Mouse (Mus musculus): Measurements from ENCODE around the gene Negr1. TPM values are rescaled to one million over a fixed set of nuclear protein-coding genes. Genes with fewer than 3 reads are reported as not detected.

Gene Negr1
- polyA plus RNA-seq, 1 experiment from 2014 or later, result 7.3 TPM

DNA sequence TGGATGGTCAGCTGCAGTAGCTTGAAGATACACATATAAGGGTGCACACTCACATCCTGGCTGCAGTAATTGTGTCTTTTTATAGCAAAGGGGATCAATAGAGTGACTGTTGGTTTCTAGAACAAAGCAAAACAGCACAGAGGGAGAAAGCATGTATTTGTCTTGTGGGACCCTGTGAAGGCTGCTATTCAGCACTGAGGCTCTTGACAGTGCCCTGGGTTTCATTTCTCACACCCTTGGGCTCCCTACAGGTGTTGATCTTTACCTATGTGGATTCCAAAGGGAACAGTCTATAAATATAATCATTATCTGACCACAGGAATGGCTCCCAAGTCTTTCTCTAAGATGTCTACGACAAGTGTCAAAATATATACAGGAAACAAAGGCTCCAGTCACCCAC, 693.9 kb downstream of the Negr1 start:
- H3K9me3 ChIP-seq (ENCODE audit: low read length), result no peaks in the 10 kb centered on the region
- no peaks in the 10 kb centered on the region for H3K4me1 ChIP-seq (ENCODE audit: insufficient read depth, low read length)
- ATAC-seq (ENCODE audit: low FRiP score, low TSS enrichment), result no peak
- no peak overlapping the region for H3K9ac ChIP-seq (replicated peaks; ENCODE audit: low read length)
- H3K27ac ChIP-seq (ENCODE audit: low read length), result no peak overlapping the region
- H3K4me3 ChIP-seq (ENCODE audit: low read length), result no peak overlapping the region
- H3K27me3 ChIP-seq (ENCODE audit: insufficient read depth, low read length), result no peaks in the 10 kb centered on the region
- no peak overlapping the region for H3K4me2 ChIP-seq (replicated peaks; ENCODE audit: low read depth, low read length)
- WGBS, result 54% methylated on average over 1 of the region's 1 CpGs
- no peaks in the 10 kb centered on the region for H3K36me3 ChIP-seq (ENCODE audit: insufficient read depth, low read length)

GRCm38 (mm10) chr3:157255863-157256262, 694.3 kb downstream of the Negr1 start:
- Histone ChIP-seq H3K4me2 (replicated peaks; ENCODE audit: low read depth, low read length) (no peak overlapping the region), H3K9ac (replicated peaks; ENCODE audit: low read length) (no peak overlapping the region), H3K36me3 (ENCODE audit: insufficient read depth, low read length) (no peaks in the 10 kb centered on the region), H3K4me1 (ENCODE audit: insufficient read depth, low read length) (no peaks in the 10 kb centered on the region), H3K27me3 (ENCODE audit: insufficient read depth, low read length) (no peaks in the 10 kb centered on the region), H3K27ac (ENCODE audit: low read length) (no peak overlapping the region), H3K4me3 (ENCODE audit: low read length) (no peak overlapping the region), H3K9me3 (ENCODE audit: low read length) (no peaks in the 10 kb centered on the region)
- ATAC-seq (ENCODE audit: low FRiP score, low TSS enrichment), result no peak; the same call in 1 of the 2 replicates
- 23% methylated on average over 3 of the region's 3 CpGs for WGBS

GRCm38 (mm10) chr3:157268742-157269141, 707.1 kb downstream of the Negr1 start:
- Histone ChIP-seq H3K4me3 (ENCODE audit: low read length) (no peak overlapping the region), H3K36me3 (ENCODE audit: insufficient read depth, low read length) (no peaks in the 10 kb centered on the region), H3K4me1 (ENCODE audit: insufficient read depth, low read length) (no peaks in the 10 kb centered on the region), H3K27ac (ENCODE audit: low read length) (no peak overlapping the region), H3K9me3 (ENCODE audit: low read length) (no peaks in the 10 kb centered on the region), H3K27me3 (ENCODE audit: insufficient read depth, low read length) (no peaks in the 10 kb centered on the region), H3K9ac (replicated peaks; ENCODE audit: low read length) (no peak overlapping the region), H3K4me2 (replicated peaks; ENCODE audit: low read depth, low read length) (no peak overlapping the region)
- WGBS, result 61% methylated on average over 4 of the region's 4 CpGs
- ATAC-seq (ENCODE audit: low FRiP score, low TSS enrichment), result no peak

GRCm38 (mm10) chr3:157272379-157272778, 710.8 kb downstream of the Negr1 start:
- Histone ChIP-seq H3K9me3 (ENCODE audit: low read length) (no peaks in the 10 kb centered on the region), H3K36me3 (ENCODE audit: insufficient read depth, low read length) (no peaks in the 10 kb centered on the region), H3K4me2 (replicated peaks; ENCODE audit: low read depth, low read length) (no peak overlapping the region), H3K4me1 (ENCODE audit: insufficient read depth, low read length) (no peaks in the 10 kb centered on the region), H3K27me3 (ENCODE audit: insufficient read depth, low read length) (no peaks in the 10 kb centered on the region), H3K4me3 (ENCODE audit: low read length) (no peak overlapping the region), H3K27ac (ENCODE audit: low read length) (no peak overlapping the region), H3K9ac (replicated peaks; ENCODE audit: low read length) (no peak overlapping the region)
- no peak for ATAC-seq (ENCODE audit: low FRiP score, low TSS enrichment)

- Histone ChIP-seq H3K36me3 (ENCODE audit: insufficient read depth, low read length) (no peaks in the 10 kb centered on the region), H3K4me2 (replicated peaks; ENCODE audit: low read depth, low read length) (no peak overlapping the region), H3K9ac (replicated peaks; ENCODE audit: low read length) (no peak overlapping the region), H3K4me3 (ENCODE audit: low read length) (no peak overlapping the region), H3K27me3 (ENCODE audit: insufficient read depth, low read length) (no peaks in the 10 kb centered on the region), H3K4me1 (ENCODE audit: insufficient read depth, low read length) (no peaks in the 10 kb centered on the region), H3K9me3 (ENCODE audit: low read length) (no peaks in the 10 kb centered on the region), H3K27ac (ENCODE audit: low read length) (no peak overlapping the region)
- no peak for ATAC-seq (ENCODE audit: low FRiP score, low TSS enrichment)
- 90% methylated on average over 1 of the region's 1 CpGs for WGBS
These were observed 712.5 kb downstream of the Negr1 start for GRCm38 (mm10) chr3:157274143-157274542.

- Histone ChIP-seq H3K27ac (ENCODE audit: low read length) (no peak overlapping the region), H3K27me3 (ENCODE audit: insufficient read depth, low read length) (no peaks in the 10 kb centered on the region), H3K4me2 (replicated peaks; ENCODE audit: low read depth, low read length) (no peak overlapping the region), H3K4me3 (ENCODE audit: low read length) (no peak overlapping the region), H3K9ac (replicated peaks; ENCODE audit: low read length) (no peak overlapping the region), H3K36me3 (ENCODE audit: insufficient read depth, low read length) (no peaks in the 10 kb centered on the region), H3K9me3 (ENCODE audit: low read length) (no peaks in the 10 kb centered on the region), H3K4me1 (ENCODE audit: insufficient read depth, low read length) (no peaks in the 10 kb centered on the region)
- no peak for ATAC-seq (ENCODE audit: low FRiP score, low TSS enrichment)
These were observed 718.1 kb downstream of the Negr1 start for GRCm38 (mm10) chr3:157279717-157280116.

DNA sequence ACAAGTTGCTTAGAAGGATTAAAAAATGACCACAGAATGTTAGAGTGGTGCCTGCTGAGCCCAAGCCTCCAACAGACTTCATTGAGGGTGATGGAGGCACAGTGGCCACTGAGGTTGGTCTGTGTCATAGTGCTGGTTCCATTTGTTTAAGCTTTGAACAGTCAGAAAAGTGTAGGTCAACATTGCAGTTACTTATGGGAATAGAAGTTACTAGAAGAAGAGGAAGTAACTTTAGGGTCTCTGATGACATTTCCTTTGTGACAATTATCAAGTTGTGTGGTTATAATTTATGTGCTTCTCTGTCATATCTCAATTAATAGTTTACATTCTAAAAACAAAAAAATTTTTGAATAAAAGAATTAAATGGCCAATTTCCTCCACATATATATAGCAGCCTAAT, 719.7 kb downstream of the Negr1 start:
- Histone ChIP-seq H3K9ac (replicated peaks; ENCODE audit: low read length) (no peak overlapping the region), H3K9me3 (ENCODE audit: low read length) (no peaks in the 10 kb centered on the region), H3K27ac (ENCODE audit: low read length) (no peak overlapping the region), H3K36me3 (ENCODE audit: insufficient read depth, low read length) (no peaks in the 10 kb centered on the region), H3K4me2 (replicated peaks; ENCODE audit: low read depth, low read length) (no peak overlapping the region), H3K27me3 (ENCODE audit: insufficient read depth, low read length) (no peaks in the 10 kb centered on the region), H3K4me3 (ENCODE audit: low read length) (no peak overlapping the region), H3K4me1 (ENCODE audit: insufficient read depth, low read length) (no peaks in the 10 kb centered on the region)
- ATAC-seq (ENCODE audit: low FRiP score, low TSS enrichment), result no peak

GRCm38 (mm10) chr3:157291286-157291685, 729.7 kb downstream of the Negr1 start:
- Histone ChIP-seq H3K27ac (ENCODE audit: low read length) (no peak overlapping the region), H3K4me3 (ENCODE audit: low read length) (no peak overlapping the region), H3K36me3 (ENCODE audit: insufficient read depth, low read length) (no peaks in the 10 kb centered on the region), H3K27me3 (ENCODE audit: insufficient read depth, low read length) (no peaks in the 10 kb centered on the region), H3K4me1 (ENCODE audit: insufficient read depth, low read length) (no peaks in the 10 kb centered on the region), H3K9ac (replicated peaks; ENCODE audit: low read length) (no peak overlapping the region), H3K4me2 (replicated peaks; ENCODE audit: low read depth, low read length) (no peak overlapping the region), H3K9me3 (ENCODE audit: low read length) (no peaks in the 10 kb centered on the region)
- ATAC-seq (ENCODE audit: low FRiP score, low TSS enrichment), result no peak
- WGBS, result 95% methylated on average over 1 of the region's 1 CpGs

DNA sequence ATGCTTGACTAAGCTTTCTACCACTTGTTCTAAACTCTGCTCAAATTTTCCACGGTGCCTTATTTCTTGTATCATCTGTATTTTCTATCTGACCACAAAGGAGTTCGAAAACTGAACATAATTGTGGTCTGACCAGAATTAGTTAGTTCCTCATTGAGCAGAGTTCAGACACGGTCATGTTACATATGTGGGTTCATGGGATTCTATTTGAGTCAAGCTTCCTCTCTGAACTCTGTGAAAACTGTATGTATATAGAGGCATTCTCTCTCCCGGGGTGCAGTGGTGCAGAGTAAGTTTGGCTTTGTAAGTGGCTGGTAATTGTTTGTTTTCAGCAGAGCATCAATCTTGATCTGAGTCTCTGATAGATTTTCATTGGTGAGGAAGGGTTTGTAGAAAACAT, 735.6 kb downstream of the Negr1 start:
- no peak for ATAC-seq (ENCODE audit: low FRiP score, low TSS enrichment)
- Histone ChIP-seq H3K9ac (replicated peaks; ENCODE audit: low read length) (no peak overlapping the region), H3K27ac (ENCODE audit: low read length) (no peak overlapping the region), H3K27me3 (ENCODE audit: insufficient read depth, low read length) (no peaks in the 10 kb centered on the region), H3K4me3 (ENCODE audit: low read length) (no peak overlapping the region), H3K9me3 (ENCODE audit: low read length) (no peaks in the 10 kb centered on the region), H3K36me3 (ENCODE audit: insufficient read depth, low read length) (no peaks in the 10 kb centered on the region), H3K4me2 (replicated peaks; ENCODE audit: low read depth, low read length) (no peak overlapping the region), H3K4me1 (ENCODE audit: insufficient read depth, low read length) (no peaks in the 10 kb centered on the region)
- whole genome bisulfite sequencing, result 80% methylated on average over 4 of the region's 4 CpGs

- H3K36me3 ChIP-seq (ENCODE audit: insufficient read depth, low read length), result no peaks in the 10 kb centered on the region
- 56% methylated on average over 4 of the region's 4 CpGs for WGBS
- H3K4me3 ChIP-seq (ENCODE audit: low read length), result no peak overlapping the region
- no peak overlapping the region for H3K9ac ChIP-seq (replicated peaks; ENCODE audit: low read length)
- no peaks in the 10 kb centered on the region for H3K27me3 ChIP-seq (ENCODE audit: insufficient read depth, low read length)
- ATAC-seq (ENCODE audit: low FRiP score, low TSS enrichment), result no peak
- no peak overlapping the region for H3K27ac ChIP-seq (ENCODE audit: low read length)
- no peak overlapping the region for H3K4me2 ChIP-seq (replicated peaks; ENCODE audit: low read depth, low read length)
- no peaks in the 10 kb centered on the region for H3K9me3 ChIP-seq (ENCODE audit: low read length)
- no peaks in the 10 kb centered on the region for H3K4me1 ChIP-seq (ENCODE audit: insufficient read depth, low read length)
These were observed 742.0 kb downstream of the Negr1 start for GRCm38 (mm10) chr3:157303430-157304116.

Measured in kidney, embryonic 16.5 days (tissue).